Mouse (Mus musculus): ENCODE measurements around the gene Ttll7.

Ttll7 gene

GRCm38 (mm10) chr3:146851966-146852891 is at the start of gene Ttll7:
Gene Ttll7 (plus strand): TSS chr3:146852367.
- DNase-seq (ENCODE audit: low spot score in 2 of 2) = peak; percentile 89 to 90

DNA sequence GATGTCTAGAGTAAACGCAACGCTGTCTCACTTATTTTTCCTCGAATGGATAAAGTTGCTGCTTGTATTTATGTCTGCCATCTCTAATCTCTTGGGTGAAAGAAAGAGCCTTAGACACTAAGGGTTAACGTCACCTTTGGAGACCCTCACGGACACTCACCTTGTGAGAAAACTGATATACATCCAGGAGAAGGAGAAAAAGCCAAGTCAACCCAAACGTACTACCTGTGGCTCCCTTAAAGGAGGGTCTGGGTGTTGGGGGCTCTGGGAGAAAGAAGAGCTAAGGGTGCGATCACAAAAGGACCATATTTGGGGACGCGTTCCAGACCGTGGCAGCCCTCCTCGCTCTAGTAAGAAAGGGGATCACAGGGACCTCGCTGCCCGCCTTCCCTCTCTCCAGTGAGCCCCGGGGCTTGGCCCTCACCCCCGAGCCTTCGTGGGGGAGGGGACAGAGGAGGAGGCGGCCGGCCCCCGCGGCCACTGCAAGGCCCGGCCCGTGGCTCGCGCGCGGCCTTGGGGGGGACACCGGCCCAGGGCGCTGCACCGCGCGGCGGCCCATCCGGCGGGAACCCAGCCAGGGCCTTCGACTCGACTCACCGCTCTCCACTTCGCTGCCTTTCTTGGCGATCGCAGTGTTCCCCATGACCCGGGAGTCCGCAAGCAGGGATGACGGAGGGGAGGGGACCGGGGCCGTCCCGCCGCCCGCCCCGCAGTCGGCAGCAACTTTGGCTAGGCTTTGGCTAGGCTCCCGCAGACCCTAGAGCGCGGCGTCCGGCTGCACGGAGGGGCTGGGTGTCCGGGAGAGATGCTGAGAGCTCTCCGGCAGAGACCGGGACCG is 39.9 kb upstream of the Ttll7 start:
- no peak for DNase-seq (ENCODE audit: low spot score in 2 of 2)

- peak; percentile 94 for DNase-seq (ENCODE audit: low spot score in 2 of 2)
Observed at GRCm38 (mm10) chr3:146812901-146813393, 39.2 kb upstream of the Ttll7 start, which contains the start of gene Prkacb. Gene Prkacb (minus strand): TSS chr3:146812990.

DNA sequence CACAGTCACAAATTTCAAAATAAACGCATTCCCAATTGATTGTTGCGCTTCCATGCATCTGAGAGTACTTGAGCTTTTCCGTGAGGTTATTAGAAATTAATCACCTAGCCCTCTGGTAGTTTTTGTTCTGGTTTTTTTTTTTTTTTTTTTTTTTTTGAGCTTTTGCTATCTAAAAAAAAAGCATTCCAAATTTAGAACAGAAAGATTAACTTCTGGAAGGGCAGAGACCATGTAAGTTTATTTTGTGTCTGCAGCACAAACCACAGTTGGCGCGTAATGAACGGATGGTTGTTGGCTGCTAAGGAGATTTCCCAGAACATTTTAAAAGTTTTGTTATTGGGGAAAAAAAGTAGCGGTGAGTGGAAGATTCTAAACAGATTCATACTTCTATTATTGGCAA is 38.5 kb upstream of the Ttll7 start:
- no peak for DNase-seq (ENCODE audit: low spot score in 2 of 2)

DNA sequence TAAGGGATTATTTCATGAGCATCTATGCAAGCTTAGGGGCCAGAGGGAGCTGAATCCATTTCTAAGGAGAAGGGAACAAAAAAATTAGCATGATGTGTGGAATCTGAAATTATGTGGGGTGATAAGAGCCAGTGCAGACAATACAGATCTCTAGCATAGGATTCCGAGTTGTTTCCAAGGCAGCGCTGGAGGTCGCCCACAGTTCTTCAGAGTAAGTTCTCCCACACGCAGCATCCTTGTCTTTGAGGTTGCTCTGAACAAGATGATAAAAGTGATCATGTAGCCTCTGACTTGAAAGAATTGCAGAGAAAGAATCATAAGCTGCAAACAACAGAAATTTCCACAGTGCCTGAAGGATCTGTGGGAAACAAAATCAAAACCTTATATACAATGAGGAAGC is 31.4 kb upstream of the Ttll7 start:
- no peak for DNase-seq (ENCODE audit: low spot score in 2 of 2)

- DNase-seq (ENCODE audit: low spot score in 2 of 2) = no peak
Observed at GRCm38 (mm10) chr3:146842766-146843165, 9.4 kb upstream of the Ttll7 start.

GRCm38 (mm10) chr3:146843470-146843869 is 8.7 kb upstream of the Ttll7 start:
- DNase-seq (ENCODE audit: low spot score in 2 of 2) = no peak

DNA sequence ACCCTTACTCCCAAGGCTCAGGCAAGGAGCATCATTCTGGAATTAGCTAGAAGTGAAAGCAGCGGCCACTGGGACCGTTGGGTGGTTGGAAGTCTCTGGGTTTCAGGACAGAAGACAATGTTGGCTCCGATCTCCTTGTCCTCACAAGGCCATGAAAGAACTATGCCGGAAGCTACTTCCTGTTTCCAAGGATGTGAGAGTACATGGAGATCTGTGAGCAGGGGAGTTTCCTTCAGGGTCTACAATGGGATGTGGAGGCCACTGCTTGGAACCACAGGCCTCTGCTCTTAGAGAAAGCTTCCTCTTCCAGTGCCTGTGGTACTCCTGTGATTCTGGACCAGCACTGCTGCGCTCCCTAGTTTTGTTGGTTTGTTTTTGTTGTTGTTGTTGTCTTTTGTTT is 5.9 kb upstream of the Ttll7 start:
- DNase-seq (ENCODE audit: low spot score in 2 of 2) = no peak

DNA sequence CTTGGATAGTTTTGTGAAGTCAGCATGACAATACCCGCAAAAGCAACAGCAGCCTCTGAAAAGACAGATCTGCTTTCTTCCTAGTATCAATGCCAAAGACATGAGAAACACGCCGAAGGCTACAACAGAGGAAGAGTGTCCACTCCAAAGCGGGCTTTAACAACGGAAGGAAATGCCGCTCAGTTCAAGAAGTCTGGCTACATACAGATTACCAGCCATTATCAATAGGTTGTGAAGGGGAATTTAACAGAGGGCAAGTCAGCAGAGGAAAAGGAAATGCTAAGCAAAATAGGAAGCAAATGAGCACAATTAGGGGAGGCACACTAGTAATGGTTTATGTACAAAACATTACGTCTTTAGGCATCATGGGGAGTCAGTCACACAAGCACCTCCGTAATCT is 4.1 kb upstream of the Ttll7 start:
- no peak for DNase-seq (ENCODE audit: low spot score in 2 of 2)

DNA sequence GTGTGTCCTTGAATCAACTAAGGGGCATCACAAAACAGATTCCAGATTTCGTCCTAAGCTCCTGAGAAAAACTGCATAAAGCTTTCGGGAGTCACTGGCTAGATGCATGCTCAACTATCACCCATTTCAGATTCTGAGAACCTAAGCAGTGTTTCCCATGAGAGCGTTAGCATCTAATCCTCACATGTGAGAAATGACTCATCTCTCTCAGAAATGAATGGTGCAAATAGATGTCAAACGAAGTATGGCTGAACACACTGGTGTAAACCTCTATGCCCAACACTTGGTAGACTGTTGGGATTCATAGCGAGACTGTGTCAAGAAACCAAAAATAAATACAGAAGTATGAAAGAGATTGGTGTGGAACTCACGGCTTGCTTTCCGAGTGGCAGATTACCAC is 2.8 kb upstream of the Ttll7 start:
- no peak for DNase-seq (ENCODE audit: low spot score in 2 of 2)

GRCm38 (mm10) chr3:146854473-146855087 is 2.4 kb downstream of the Ttll7 start:
- DNase-seq (ENCODE audit: low spot score in 2 of 2) = no peak

DNA sequence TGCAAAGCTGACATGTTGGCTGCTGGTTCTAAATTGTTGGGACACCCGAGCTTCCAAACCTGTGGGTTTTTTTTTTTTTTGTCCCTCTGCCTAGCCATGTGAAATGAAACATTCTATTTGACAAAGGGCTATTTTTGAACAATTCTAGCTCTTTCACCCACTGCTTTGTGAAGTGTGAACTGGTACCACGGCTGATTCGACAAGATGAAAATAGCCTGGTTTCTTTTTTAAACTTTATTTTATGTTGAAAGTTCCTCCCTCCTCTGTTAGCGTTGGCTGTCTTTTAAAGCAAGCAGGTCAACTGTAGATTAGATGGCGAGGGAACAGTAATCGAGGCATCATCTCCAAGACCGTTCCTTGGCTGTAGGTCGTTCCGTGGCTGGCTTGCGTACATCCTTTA is 5.2 kb downstream of the Ttll7 start:
- peak in 1 of 2 experiments; percentile 3 for DNase-seq (ENCODE audit: low spot score in 2 of 2)

DNA sequence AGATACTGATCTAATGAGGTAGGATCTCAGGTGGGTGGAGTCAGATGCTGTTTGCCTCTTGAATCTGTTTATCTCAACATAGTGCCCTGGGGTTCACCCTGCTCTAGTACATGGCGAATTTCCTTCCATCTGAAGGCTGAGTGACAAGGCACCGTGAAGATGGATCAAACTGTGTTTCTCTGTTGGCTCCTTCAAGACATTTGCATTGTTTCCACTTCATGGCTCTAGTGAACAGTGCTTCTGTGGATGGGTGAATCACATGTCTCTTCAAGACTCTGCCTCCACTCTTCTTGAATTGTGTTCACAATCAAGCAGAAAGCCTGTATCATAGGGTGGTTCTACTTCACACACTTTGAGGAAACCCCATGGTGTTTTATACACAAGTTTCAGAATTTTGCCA is 8.1 kb downstream of the Ttll7 start:
- peak in 1 of 2 experiments; percentile 4 for DNase-seq (ENCODE audit: low spot score in 2 of 2)

DNA sequence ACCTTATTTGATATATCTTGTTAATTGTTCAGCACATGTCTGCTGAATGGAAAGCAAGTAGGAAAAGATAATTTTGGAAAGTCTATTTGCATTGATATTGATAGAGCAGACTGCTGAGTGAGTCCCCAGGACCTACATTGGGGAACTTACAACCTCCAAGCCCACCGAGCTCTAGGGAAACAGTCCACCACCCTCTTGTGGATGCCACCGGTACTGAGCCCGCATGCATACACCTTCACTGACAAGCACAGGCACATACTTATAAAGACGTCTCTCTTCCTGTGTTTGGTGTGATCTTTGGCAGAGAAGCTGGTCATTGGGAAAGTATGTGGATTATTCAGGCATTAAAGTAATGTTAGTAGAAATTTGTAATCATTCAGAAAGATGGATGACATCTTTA is 14.4 kb downstream of the Ttll7 start:
- no peak for DNase-seq (ENCODE audit: low spot score in 2 of 2)

DNA sequence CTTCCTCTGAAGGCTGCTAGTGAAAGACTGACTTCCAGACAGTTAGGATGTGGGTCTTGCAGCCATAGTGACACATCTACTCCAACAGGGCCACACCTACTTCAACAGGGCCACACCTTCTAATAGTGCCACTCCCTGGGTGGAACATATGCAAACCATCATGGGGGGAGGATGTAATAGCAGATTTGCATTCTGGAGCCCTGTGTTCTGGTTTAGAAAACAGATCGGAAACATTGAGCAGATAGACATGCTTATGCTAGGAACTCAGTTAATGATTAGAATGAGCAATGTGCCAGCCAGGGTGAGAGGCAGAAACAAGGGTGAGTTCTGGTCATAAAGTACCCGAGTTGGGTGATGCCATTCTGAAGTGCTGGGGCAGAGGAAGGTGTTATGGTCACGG is 19.8 kb downstream of the Ttll7 start:
- no peak for DNase-seq (ENCODE audit: low spot score in 2 of 2)

DNA sequence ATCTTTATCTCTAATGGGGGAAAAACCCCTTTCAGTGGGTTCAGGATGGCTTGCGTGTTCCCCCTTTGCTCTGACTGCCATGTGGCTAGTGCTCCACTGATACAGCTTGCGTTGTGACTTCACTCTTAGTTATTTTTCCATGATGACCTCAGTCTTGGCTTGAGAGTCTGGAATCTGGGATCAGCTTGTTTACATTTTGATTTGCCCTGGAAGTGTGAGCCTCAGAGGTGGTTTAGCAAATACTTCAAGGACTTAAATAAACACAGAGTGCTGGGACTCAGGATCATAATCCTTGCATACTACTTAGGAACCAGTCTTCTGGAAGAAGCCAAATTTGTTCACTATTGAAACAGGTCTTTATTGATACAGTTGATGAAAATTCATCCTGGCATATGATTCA is 23.8 kb downstream of the Ttll7 start:
- no peak for DNase-seq (ENCODE audit: low spot score in 2 of 2)

- no peak for DNase-seq (ENCODE audit: low spot score in 2 of 2)
Observed at GRCm38 (mm10) chr3:146893931-146894330, 41.8 kb downstream of the Ttll7 start.

- DNase-seq (ENCODE audit: low spot score in 2 of 2) = no peak
Observed at GRCm38 (mm10) chr3:146896581-146896980, 44.4 kb downstream of the Ttll7 start.

- peak in 1 of 2 experiments; percentile 38 for DNase-seq (ENCODE audit: low spot score in 2 of 2)
Observed at GRCm38 (mm10) chr3:146900094-146900493, 47.9 kb downstream of the Ttll7 start.

DNA sequence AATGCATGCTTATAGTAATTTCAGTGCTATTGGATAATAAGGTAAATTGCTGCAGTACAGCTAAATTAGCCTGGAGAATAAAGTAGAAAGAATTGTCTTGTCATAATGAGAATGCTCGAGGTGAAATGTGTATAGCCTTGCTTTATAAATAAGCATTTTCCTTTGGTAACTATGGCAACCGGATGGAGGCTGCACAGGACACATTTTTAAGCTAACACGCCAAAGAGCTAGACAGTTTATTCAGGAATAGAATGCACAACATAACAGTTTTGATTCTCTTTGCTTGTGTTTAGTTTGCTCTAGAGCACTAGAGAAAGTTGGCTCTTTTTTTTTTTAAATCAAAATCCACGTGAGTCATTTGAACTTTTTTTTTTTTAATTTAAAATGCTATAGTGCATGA is 49.6 kb downstream of the Ttll7 start:
- no peak for DNase-seq (ENCODE audit: low spot score in 2 of 2)

GRCm38 (mm10) chr3:146905606-146906005 is 53.4 kb downstream of the Ttll7 start:
- DNase-seq (ENCODE audit: low spot score in 2 of 2) = no peak

DNA sequence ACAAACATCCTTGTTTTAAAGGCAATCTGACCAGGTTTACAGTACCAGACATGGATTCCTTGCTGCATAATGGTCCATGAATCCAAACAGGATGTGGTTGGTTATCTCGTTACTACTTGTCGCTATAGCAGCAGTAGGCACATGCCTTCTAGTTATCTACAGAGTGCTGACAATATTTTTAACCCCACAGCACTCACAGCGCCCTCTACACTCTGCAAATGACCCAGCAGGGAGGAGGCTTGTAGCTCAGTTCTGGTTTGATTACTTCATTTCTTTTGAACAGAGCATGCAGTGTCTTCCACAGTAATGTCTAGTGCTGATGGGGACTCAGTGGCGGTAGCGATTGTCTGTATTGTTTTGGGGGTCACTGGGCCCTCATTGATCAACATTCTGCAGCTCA is 56.8 kb downstream of the Ttll7 start:
- no peak for DNase-seq (ENCODE audit: low spot score in 2 of 2)
